Mouse (Mus musculus): ENCODE measurements at regions not wholly inside any gene's neighbourhood (a gene's known extent, or its start where the extent isn't known, plus 50 kb on each side); places are given as distances from the start of the nearest gene placed in this dataset.
"Not testable (repeated sequence)": the region's sequence is repeated elsewhere in the genome, so short reads cannot be mapped to it uniquely, and the experiment has no call there.

DNA sequence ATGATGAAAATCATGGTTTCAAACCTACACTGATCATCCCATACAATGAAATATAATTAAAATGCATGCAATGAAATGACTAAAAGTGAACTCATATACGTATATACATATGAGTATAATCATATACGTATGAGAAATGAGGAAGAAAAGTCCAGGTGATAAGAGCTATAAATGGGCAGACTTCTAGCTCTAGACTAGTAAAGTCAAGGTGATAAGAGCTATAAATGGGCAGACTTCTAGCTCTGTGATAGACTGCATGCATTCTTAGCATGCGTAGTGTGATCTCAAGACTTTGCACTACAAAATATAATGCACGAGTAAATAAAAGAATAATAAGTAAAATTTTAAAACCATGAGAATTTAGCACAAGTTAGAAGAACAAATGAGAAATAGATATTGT lies 606.2 kb upstream of the Gpc5 start:
- no peak for ATAC-seq (replicated peaks; ENCODE audit: poor library complexity, severe bottlenecking)

DNA sequence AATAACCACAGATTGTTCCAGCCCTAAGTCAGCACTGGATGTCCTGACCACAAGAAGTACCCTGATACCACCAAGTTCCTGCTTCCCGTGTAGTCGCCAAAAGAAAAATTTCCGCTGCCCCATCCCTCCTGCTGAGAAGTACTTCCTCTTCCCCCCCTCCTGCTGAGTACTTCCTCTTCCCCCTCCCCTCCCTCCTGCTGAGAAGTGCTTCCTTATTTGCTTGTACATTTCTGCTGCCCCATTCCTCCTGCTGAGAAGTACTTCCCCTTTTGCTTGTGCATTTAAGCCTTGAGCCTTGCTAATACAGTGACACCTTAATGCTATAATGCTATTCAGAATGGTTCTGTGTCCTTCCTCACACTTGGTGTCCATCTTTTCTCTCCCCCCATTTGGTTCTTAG lies 598.6 kb upstream of the Gpc5 start:
- ATAC-seq (replicated peaks; ENCODE audit: poor library complexity, severe bottlenecking): not testable (repeated sequence)

DNA sequence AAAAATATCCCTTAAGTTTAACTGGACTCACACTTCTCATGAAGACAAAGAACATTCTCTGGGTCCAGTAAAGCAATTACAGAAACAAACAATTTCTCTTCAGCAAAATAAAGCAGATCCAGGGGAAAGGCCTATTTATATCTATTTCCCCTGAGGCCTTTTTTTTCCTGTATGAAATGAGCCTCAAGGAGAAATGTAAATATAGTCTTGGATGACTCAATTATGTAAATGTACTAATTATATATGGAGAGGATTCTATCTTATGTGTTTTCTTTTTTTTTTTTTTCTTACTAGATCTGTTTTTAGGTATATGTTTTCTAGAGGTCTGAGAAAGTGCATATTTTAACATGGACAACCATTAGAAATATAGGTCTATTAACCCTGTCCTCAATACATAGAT lies 587.0 kb upstream of the Gpc5 start:
- ATAC-seq (replicated peaks; ENCODE audit: poor library complexity, severe bottlenecking): no peak

DNA sequence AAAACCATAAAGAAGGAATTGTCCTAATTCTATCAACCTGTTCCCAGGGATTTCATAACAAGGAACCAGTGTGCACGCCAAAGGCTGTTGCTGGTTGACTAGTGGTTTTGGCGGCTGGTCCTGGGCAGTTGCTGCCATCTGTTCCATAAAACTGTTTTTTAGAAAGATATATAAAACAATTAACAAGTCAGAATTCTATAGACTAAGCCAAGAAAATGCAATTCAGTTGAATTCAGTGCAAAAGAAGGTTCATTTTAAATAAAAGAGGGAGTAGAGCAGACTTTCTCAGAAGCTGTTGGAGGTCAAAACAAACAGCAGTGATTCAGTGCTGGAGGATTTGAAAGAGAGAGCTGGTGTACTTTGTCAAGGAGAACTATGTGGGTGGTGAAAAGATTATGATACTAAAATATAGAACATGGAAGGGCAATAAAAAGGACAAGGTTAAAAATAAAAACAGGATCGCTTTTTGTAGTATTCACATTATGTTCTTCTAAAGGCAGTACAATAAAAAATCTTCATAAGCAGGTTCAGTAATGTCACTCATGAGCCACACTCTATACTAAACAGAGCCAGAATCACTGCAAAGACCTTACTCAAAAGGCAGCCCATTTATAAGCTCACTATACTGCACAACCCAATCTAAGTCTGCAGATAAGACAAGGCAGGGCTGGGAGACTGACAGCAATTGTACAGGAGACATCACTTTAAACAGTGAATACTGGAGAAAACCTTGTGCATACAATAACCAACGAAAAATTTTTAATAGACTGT lies 543.9 kb upstream of the Gpc5 start:
- ATAC-seq (replicated peaks; ENCODE audit: poor library complexity, severe bottlenecking): no peak

DNA sequence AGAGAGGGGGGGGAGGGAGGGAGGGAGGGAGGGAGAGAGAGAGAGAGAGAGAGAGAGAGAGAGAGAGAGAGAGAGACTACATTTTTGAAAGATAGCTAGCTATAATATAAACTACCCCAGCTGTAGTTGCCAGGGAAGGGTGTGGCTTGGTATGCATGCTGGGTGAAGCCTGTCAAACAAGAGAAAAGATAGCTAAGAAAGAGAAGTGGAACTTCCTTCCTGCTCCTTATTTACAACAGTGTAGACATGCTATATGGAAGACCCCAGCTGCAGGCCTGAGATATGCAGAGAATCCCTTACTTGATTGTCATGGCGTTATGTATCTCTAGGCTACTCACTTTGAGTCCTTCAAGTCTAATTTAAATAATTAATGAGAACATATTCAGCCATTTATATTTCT lies 542.9 kb upstream of the Gpc5 start:
- no peak for ATAC-seq (replicated peaks; ENCODE audit: poor library complexity, severe bottlenecking)

DNA sequence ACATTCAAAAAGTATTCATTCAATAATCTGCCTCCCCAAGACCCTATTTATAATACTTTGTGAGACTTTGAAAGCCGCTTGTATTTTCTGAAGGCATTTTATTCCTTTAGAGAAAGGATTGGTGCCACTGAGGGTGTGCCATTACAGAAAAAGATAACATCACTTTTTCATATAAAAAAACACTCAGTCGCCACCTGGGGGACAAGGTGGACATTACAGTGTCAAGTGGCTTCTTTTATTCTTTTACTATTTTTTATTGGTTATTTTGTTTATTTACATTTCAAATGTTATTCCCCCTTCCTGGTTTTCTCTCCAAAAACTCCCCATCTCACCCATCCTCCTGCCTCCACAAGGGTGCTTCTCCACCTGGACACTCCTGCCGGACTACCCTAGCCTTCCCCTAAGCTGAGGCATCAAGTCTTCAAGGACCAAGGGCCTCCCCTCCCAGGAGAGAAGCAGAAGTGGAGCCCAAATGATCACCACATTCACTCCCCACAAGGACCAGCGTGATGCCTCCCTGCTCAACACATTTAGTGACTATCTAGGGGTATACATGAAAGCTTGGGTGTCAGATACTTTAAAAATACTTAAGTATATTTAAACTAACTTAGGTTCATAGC lies 525.5 kb upstream of the Gpc5 start:
- no peak for ATAC-seq (replicated peaks; ENCODE audit: poor library complexity, severe bottlenecking)

DNA sequence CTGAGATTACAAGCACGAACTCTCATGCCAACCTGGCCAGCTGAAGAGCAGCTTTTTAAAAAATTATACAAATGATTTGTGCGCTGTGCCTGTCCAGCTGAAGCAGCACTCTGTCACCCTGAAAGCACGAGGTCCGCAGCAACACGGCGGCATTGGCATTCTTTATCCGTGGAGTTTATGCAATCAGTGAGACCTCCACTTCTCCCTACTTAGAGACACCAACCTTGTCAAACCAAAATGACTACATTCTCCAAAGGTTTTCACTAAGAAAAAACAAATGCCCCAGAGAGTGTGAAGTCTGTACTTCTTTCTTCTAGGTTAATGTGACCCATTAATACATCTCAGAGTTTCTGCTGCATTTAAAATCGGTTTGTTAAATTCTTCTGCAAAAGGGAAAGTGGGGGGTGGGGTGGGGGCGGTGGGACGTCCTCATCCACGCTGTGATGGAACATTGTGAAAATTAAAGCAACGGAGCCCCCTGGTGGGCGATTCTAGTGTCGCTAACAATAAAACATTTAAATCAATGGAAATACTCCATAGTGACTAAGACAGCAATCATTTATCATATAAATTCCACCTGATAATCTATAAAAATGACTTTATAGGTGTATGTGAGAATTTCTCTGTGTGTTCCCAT lies 524.2 kb upstream of the Gpc5 start:
- ATAC-seq (replicated peaks; ENCODE audit: poor library complexity, severe bottlenecking): no peak; the same call in 1 of the 2 replicates

DNA sequence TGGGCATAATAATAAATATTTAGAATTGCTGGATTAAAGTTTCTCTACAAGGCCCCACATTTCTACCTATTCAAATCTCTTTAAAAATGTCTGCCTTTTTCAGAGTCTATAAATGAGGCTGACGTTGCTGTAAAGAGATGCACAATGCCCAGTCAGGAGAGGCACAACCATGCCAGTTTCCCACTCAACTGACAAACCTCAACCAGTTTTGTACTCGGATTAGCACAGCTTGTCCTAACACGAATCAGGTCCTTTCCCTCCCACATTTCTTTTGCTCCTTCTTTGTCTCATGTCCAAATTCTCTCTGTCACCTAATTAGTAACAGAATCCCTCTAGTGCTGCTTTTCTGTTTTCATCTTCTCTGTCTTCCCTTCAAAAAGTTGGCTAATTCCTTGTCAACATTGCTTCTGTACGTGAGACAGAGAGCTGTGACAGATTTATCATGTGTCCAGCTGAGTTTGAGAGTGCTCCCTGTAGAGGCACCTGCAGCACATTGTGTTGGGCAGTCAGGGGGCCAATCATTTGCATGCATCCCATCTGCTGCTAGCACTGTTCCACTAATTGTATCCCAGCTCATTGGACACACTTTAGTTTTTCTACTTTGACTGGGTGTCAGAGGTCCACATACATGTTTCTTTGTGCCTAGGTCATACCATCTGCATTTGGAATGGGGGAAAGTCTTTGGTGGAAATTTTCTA lies 504.5 kb upstream of the Gpc5 start:
- no peak for ATAC-seq (replicated peaks; ENCODE audit: poor library complexity, severe bottlenecking)

DNA sequence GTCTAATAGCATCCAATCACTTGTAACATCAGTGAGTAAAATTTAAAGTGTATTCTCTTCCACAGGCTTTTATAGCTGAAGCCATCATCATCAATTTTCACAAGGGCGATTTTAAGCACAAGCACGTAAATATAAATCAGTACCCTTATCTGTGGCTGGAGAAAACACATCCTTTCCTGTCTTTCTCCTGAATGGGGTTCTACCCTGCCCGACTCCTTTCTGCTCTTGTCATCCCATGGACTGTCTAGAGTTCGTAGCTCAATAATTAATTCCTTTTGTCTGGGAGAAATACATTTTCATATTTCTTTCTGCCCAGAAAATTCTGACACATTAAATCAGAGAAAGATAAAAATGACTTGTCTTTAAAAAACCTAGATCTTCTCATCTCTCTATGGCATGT lies 482.7 kb upstream of the Gpc5 start:
- no peak for ATAC-seq (replicated peaks; ENCODE audit: poor library complexity, severe bottlenecking)

DNA sequence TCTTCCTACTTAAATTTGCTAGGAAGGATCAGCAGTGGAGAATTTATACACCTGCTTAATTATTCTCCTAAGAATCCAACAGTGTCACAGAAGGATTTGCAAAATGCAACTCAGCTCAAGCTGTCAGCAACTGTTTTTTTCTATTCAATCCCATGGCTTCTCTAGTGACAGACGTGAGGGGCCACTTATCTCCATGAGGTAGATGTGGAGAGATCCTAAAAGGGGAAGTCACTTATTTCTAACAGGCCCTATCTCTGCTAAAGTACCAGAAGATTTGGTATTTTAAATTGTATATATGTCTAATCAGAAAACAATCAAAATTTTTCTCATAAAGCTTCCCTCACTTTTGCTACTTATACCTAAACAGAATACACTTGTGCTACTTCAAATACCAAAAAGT lies 479.6 kb upstream of the Gpc5 start:
- no peak for ATAC-seq (replicated peaks; ENCODE audit: poor library complexity, severe bottlenecking)

DNA sequence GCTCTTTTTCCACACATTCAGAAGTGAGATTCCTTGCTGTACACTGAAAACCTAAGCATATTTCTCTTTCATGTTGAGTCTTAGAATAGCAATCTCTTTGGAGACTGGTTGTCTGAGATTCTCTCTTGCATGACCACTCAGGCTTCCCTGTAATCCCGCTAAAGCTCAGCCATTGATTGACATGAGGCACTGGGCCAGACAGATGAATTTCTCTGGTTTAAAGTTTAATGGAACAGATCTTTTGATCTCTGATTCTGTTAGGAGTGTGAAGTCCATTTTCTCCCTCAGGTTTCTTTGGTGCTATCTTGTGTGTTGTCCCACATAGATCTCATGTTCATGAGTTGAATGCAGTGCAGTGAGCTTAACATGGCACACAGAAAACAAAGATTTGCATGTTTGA lies 435.4 kb upstream of the Gpc5 start:
- no peak for ATAC-seq (replicated peaks; ENCODE audit: poor library complexity, severe bottlenecking)

DNA sequence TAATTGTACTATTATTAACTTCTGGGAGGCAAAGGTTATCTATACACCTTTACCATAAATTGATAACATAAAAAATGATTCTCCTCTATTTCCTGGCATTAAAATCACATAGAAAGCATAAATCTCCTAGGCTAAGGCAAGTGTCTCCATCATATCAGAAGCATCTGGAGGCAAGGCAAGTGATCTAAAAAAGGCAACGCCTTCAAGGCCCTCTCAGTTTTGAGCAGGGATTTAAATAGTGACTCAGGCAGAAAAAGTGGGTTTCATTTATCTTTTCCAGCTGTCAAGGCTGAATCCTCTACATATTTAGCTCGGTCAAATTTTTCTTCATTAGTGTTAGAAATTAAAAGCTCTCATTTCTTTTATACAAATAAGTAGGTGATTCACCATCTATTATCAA lies 430.0 kb upstream of the Gpc5 start:
- ATAC-seq (replicated peaks; ENCODE audit: poor library complexity, severe bottlenecking): no peak

DNA sequence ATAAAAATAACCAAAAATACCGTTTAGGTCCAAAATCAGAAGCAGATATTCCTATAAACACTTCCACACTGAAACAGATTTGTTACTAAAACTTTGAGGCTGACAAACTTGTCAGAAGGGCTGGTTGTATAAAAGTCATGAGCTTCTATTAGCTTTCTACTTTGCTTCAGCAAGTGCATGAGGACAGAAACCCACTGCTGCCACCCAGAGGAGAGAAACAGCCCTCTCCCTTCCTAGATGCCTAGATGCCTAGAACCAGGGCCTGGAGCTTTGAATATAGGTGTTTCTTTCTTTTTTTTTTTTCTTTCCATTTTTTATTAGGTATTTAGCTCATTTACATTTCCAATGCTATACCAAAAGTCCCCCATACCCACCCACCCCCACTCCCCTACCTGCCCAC lies 406.9 kb upstream of the Gpc5 start:
- ATAC-seq (replicated peaks; ENCODE audit: poor library complexity, severe bottlenecking): no peak

DNA sequence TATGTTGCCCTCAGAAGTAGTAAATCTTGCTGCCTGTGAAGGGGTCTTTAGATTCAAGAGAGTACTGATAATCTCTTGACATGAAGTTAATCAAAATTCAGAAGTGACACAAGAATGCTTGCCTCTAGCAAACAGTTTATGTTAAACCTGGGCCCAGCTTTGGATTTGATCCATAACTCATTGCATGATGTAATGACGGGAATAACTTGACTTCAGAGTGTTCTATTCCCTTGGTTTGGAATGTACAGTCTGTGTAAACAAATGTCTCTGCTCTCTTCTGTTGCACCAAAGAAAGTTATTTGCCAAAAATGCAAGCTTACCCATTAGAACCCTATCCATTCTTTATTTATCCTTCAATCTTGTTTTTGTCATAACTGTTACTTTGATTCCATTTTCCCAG lies 397.1 kb upstream of the Gpc5 start:
- no peak for ATAC-seq (replicated peaks; ENCODE audit: poor library complexity, severe bottlenecking)

DNA sequence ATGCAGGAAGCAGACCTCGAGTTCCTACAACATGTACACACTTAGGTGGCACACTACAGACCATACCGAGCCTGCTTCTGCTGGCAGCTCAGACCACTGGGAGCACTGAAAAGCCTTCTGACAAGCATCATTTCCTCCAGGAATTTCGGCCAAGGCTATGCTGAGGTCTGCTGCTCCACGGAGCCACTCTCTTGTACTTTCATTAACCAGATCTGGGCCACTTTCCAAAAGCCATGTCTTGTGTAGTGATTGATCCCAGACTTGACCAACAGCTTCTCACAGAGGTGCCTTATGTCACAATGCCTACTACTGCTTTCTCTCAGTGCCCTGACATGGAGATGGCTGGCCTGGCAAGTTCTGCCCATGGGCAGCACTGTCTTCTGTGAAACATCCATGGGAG lies 394.5 kb upstream of the Gpc5 start:
- ATAC-seq (replicated peaks; ENCODE audit: poor library complexity, severe bottlenecking): no peak

DNA sequence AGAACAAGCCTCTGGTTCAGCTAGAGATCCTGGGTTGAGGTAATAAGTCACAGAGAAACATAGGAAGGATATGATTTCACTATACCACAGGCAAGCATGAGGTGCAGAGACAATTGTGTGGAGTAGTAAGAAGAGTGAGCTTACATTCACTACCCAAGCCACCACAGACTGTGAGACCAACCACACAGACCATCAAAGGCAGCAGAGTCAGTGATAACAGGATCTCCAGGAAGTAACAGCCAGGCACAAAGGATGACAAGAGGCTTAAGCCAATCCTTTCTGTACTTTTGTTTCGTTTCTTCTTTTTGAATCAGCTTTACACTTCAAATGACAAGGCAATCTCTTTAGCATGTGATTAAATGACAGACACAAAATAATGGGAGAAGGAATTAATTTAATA lies 368.9 kb upstream of the Gpc5 start:
- no peak for ATAC-seq (replicated peaks; ENCODE audit: poor library complexity, severe bottlenecking)

DNA sequence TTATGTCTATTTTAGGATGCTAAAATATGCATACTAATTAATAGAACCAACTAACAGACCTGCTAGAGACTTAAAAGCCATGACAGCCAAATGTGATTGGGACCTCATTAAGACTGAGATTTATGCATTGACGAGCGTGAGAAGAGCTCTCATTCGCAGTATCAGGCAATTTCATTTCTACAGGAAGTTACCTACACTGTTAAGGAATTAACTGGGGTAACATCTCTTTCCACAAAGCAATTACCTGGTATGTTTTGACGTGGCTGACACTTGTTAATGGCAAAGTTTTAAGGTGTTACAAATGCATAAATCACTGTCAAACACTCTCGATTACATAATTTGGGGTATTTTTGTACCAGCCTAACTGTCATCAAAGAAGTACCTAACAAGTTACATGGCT lies 324.7 kb upstream of the Gpc5 start:
- ATAC-seq (replicated peaks; ENCODE audit: poor library complexity, severe bottlenecking): no peak

DNA sequence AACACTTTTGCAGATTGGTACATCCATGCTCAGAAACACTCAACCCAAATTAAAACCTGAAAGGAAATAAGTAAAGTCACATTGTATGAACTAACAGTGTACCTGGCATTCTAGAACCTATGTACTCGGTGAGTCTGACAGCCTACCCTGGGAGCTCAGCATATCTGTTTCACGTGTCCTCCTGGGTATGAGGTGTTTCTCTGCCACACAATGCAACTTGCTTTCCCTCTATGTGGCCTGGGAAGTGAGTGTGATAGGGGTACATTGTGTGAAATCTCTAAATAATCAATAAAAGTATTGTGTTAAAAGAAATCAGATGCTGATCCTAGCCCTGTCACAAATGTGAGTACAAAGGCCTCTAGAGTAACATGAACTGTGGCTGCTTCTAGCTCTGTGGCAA lies 315.3 kb upstream of the Gpc5 start:
- ATAC-seq (replicated peaks; ENCODE audit: poor library complexity, severe bottlenecking): no peak

DNA sequence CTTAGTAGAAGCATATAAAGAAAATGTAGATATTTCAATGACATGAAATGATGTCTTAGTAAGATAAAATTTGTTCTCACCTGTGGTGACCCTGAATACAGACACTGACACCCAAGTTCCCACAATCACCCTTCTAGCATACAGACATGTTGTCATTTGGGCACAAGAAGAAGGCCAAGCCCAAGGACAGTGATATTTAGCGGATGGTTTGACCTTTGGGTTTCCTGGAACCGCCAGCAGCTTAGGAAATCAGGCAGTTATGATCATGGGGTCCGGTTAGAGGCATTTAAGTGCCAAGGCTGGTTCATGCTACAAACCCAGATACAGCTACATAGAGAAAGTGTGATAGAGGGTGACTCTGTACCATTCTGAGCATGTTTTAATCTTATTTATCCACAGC lies 310.2 kb upstream of the Gpc5 start:
- ATAC-seq (replicated peaks; ENCODE audit: poor library complexity, severe bottlenecking): no peak

DNA sequence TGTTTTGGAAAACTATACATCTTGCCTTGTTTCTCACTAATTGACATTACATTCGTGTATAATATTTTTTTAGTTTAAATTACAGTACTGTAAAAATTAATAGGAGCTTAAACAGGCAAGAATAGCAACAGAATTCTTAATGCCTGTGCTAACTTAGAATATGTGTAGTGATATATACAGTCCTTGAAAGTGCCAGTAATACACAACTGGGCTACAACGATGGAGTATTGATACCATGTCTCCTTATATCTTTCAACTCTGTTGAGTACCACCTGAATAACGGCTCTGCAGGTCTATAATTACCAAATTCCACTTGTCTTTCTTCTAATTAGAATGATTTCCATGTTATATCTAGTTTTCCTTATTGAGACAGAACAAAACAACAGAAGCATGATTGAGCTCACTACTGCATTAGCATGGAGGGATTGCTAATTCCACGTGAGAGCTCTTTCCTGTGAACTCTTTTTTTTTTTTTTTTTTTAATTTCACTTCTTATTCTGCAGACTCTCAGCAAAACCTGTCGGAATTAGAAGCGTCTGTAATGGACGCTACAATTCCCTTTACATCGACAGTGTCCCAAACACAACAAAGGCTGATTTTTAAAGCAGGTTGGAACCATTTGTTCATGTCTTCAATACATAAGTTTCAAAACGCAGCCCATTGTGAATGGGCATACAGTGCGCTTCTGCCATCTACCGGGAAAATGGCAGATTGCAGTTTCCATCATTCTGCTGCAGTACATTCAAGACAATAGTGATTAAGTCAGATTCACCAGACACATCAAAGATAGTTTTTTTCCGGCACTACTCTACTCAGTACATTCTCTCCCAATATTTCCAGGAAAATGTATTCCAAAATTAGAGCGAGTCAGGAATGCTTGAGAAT lies 300.8 kb upstream of the Gpc5 start:
- peak; percentile 93 for ATAC-seq (replicated peaks; ENCODE audit: poor library complexity, severe bottlenecking)

All from granulocyte monocyte progenitor cell, adult 5-6 weeks (primary cell).